Mouse (Mus musculus): ENCODE results near the gene Dlg1. TPM values are rescaled to one million over a fixed set of nuclear protein-coding genes. Genes with fewer than 3 reads are reported as not detected.

The Dlg1 gene
- total RNA-seq, 1 experiment = 70.3 TPM

- H3K36me3 ChIP-seq (ENCODE audit: control insufficient read depth, insufficient read depth, low read length, poor library complexity, severe bottlenecking) = no peaks in the 10 kb centered on the region
- H3K9me3 ChIP-seq (ENCODE audit: control insufficient read depth, insufficient read depth, low read depth, low read length) = no peaks in the 10 kb centered on the region
- in situ Hi-C loops (cut with MboI; ENCODE audit: low sequenced_read_pairs in 2 of 2, unreplicated experiment in 2 of 2) = no loop called here
- no peak for TF ChIP-seq ZNF384 (IDR thresholded peaks at IDR 0.05; ENCODE audit: low read depth, low read length)
- TF ChIP-seq HCFC1 (IDR thresholded peaks at IDR 0.05; ENCODE audit: borderline replicate concordance, insufficient read depth, low read length) = no peak
- TF ChIP-seq MAFK (IDR thresholded peaks at IDR 0.05; ENCODE audit: insufficient read depth, low read depth, low read length) = no peak
- TF ChIP-seq ZC3H11A (IDR thresholded peaks at IDR 0.05; ENCODE audit: borderline replicate concordance, low read depth, low read length) = no peak
- no peak for TF ChIP-seq CHD2 (IDR thresholded peaks at IDR 0.05; ENCODE audit: low read depth, low read length)
- no peak for DNase-seq (ENCODE audit: low read depth, low spot score)
- no peak overlapping the region for H3K9ac ChIP-seq (ENCODE audit: insufficient read depth, low read depth, low read length, poor library complexity, severe bottlenecking)
- no peaks in the 10 kb centered on the region for H3K4me1 ChIP-seq (ENCODE audit: control insufficient read depth in 2 of 2, insufficient read depth in 2 of 2, low read length in 2 of 2, poor library complexity in 1 of 2)
- H3K27ac ChIP-seq (ENCODE audit: insufficient read depth, low read depth, low read length, poor library complexity, severe bottlenecking) = no peak overlapping the region
- H3K4me3 ChIP-seq (ENCODE audit: insufficient read depth in 1 of 2, low read depth in 1 of 2, low read length in 2 of 2, poor library complexity in 1 of 2, severe bottlenecking in 1 of 2) = no peak overlapping the region
Measured at GRCm38 (mm10) chr16:31639946-31640345, 23.3 kb upstream of the Dlg1 start.

GRCm38 (mm10) chr16:31641776-31642175, 21.5 kb upstream of the Dlg1 start:
- Histone ChIP-seq H3K36me3 (ENCODE audit: control insufficient read depth, insufficient read depth, low read length, poor library complexity, severe bottlenecking) (no peaks in the 10 kb centered on the region), H3K9ac (ENCODE audit: insufficient read depth, low read depth, low read length, poor library complexity, severe bottlenecking) (no peak overlapping the region), H3K27ac (ENCODE audit: insufficient read depth, low read depth, low read length, poor library complexity, severe bottlenecking) (no peak overlapping the region), H3K4me1 (ENCODE audit: control insufficient read depth in 2 of 2, insufficient read depth in 2 of 2, low read length in 2 of 2, poor library complexity in 1 of 2) (no peaks in the 10 kb centered on the region), H3K9me3 (ENCODE audit: control insufficient read depth, insufficient read depth, low read depth, low read length) (no peaks in the 10 kb centered on the region), H3K4me3 (ENCODE audit: insufficient read depth in 1 of 2, low read depth in 1 of 2, low read length in 2 of 2, poor library complexity in 1 of 2, severe bottlenecking in 1 of 2) (no peak overlapping the region)
- no peak for TF ChIP-seq ZNF384 (IDR thresholded peaks at IDR 0.05; ENCODE audit: low read depth, low read length)
- no peak for TF ChIP-seq MAFK (IDR thresholded peaks at IDR 0.05; ENCODE audit: insufficient read depth, low read depth, low read length)
- TF ChIP-seq CHD2 (IDR thresholded peaks at IDR 0.05; ENCODE audit: low read depth, low read length) = no peak
- no peak for TF ChIP-seq ZC3H11A (IDR thresholded peaks at IDR 0.05; ENCODE audit: borderline replicate concordance, low read depth, low read length)
- TF ChIP-seq HCFC1 (IDR thresholded peaks at IDR 0.05; ENCODE audit: borderline replicate concordance, insufficient read depth, low read length) = no peak
- in situ Hi-C loops (cut with MboI; ENCODE audit: low sequenced_read_pairs in 2 of 2, unreplicated experiment in 2 of 2) = no loop called here
- DNase-seq (ENCODE audit: low read depth, low spot score) = no peak

GRCm38 (mm10) chr16:31647221-31647620, 16.0 kb upstream of the Dlg1 start:
- Histone ChIP-seq H3K4me3 (ENCODE audit: insufficient read depth in 1 of 2, low read depth in 1 of 2, low read length in 2 of 2, poor library complexity in 1 of 2, severe bottlenecking in 1 of 2) (no peak overlapping the region), H3K27ac (ENCODE audit: insufficient read depth, low read depth, low read length, poor library complexity, severe bottlenecking) (no peak overlapping the region), H3K4me1 (ENCODE audit: control insufficient read depth in 2 of 2, insufficient read depth in 2 of 2, low read length in 2 of 2, poor library complexity in 1 of 2) (no peaks in the 10 kb centered on the region), H3K36me3 (ENCODE audit: control insufficient read depth, insufficient read depth, low read length, poor library complexity, severe bottlenecking) (no peaks in the 10 kb centered on the region), H3K9ac (ENCODE audit: insufficient read depth, low read depth, low read length, poor library complexity, severe bottlenecking) (no peak overlapping the region), H3K9me3 (ENCODE audit: control insufficient read depth, insufficient read depth, low read depth, low read length) (no peaks in the 10 kb centered on the region)
- in situ Hi-C loops (cut with MboI; ENCODE audit: low sequenced_read_pairs in 2 of 2, unreplicated experiment in 2 of 2) = no loop called here
- DNase-seq (ENCODE audit: low read depth, low spot score) = no peak
- no peak for TF ChIP-seq MAFK (IDR thresholded peaks at IDR 0.05; ENCODE audit: insufficient read depth, low read depth, low read length)
- no peak for TF ChIP-seq ZC3H11A (IDR thresholded peaks at IDR 0.05; ENCODE audit: borderline replicate concordance, low read depth, low read length)
- TF ChIP-seq CHD2 (IDR thresholded peaks at IDR 0.05; ENCODE audit: low read depth, low read length) = no peak
- TF ChIP-seq HCFC1 (IDR thresholded peaks at IDR 0.05; ENCODE audit: borderline replicate concordance, insufficient read depth, low read length) = no peak
- no peak for TF ChIP-seq ZNF384 (IDR thresholded peaks at IDR 0.05; ENCODE audit: low read depth, low read length)

GRCm38 (mm10) chr16:31650788-31651187, 12.5 kb upstream of the Dlg1 start:
- no peak overlapping the region for H3K4me3 ChIP-seq (ENCODE audit: insufficient read depth in 1 of 2, low read depth in 1 of 2, low read length in 2 of 2, poor library complexity in 1 of 2, severe bottlenecking in 1 of 2)
- TF ChIP-seq ZC3H11A (IDR thresholded peaks at IDR 0.05; ENCODE audit: borderline replicate concordance, low read depth, low read length) (no peak), ZNF384 (IDR thresholded peaks at IDR 0.05; ENCODE audit: low read depth, low read length) (no peak), MAFK (IDR thresholded peaks at IDR 0.05; ENCODE audit: insufficient read depth, low read depth, low read length) (no peak), CHD2 (IDR thresholded peaks at IDR 0.05; ENCODE audit: low read depth, low read length) (no peak), HCFC1 (IDR thresholded peaks at IDR 0.05; ENCODE audit: borderline replicate concordance, insufficient read depth, low read length) (no peak)

GRCm38 (mm10) chr16:31651541-31651940, 11.7 kb upstream of the Dlg1 start:
- Histone ChIP-seq H3K4me1 (ENCODE audit: control insufficient read depth in 2 of 2, insufficient read depth in 2 of 2, low read length in 2 of 2, poor library complexity in 1 of 2) (no peaks in the 10 kb centered on the region), H3K36me3 (ENCODE audit: control insufficient read depth, insufficient read depth, low read length, poor library complexity, severe bottlenecking) (no peaks in the 10 kb centered on the region), H3K9ac (ENCODE audit: insufficient read depth, low read depth, low read length, poor library complexity, severe bottlenecking) (no peak overlapping the region), H3K27ac (ENCODE audit: insufficient read depth, low read depth, low read length, poor library complexity, severe bottlenecking) (no peak overlapping the region), H3K9me3 (ENCODE audit: control insufficient read depth, insufficient read depth, low read depth, low read length) (no peaks in the 10 kb centered on the region), H3K4me3 (ENCODE audit: insufficient read depth in 1 of 2, low read depth in 1 of 2, low read length in 2 of 2, poor library complexity in 1 of 2, severe bottlenecking in 1 of 2) (no peak overlapping the region)
- in situ Hi-C loops (cut with MboI; ENCODE audit: low sequenced_read_pairs in 2 of 2, unreplicated experiment in 2 of 2) = no loop called here
- TF ChIP-seq CHD2 (IDR thresholded peaks at IDR 0.05; ENCODE audit: low read depth, low read length) (no peak), MAFK (IDR thresholded peaks at IDR 0.05; ENCODE audit: insufficient read depth, low read depth, low read length) (no peak), ZC3H11A (IDR thresholded peaks at IDR 0.05; ENCODE audit: borderline replicate concordance, low read depth, low read length) (no peak), HCFC1 (IDR thresholded peaks at IDR 0.05; ENCODE audit: borderline replicate concordance, insufficient read depth, low read length) (no peak), ZNF384 (IDR thresholded peaks at IDR 0.05; ENCODE audit: low read depth, low read length) (no peak)
- DNase-seq (ENCODE audit: low read depth, low spot score) = no peak

More at GRCm38 (mm10) chr16:31650788-31651187, 12.5 kb upstream of the Dlg1 start:
- in situ Hi-C loops (cut with MboI; ENCODE audit: low sequenced_read_pairs in 2 of 2, unreplicated experiment in 2 of 2) = no loop called here
- no peaks in the 10 kb centered on the region for H3K4me1 ChIP-seq (ENCODE audit: control insufficient read depth in 2 of 2, insufficient read depth in 2 of 2, low read length in 2 of 2, poor library complexity in 1 of 2)
- no peak overlapping the region for H3K27ac ChIP-seq (ENCODE audit: insufficient read depth, low read depth, low read length, poor library complexity, severe bottlenecking)
- H3K9ac ChIP-seq (ENCODE audit: insufficient read depth, low read depth, low read length, poor library complexity, severe bottlenecking) = no peak overlapping the region
- no peaks in the 10 kb centered on the region for H3K36me3 ChIP-seq (ENCODE audit: control insufficient read depth, insufficient read depth, low read length, poor library complexity, severe bottlenecking)
- H3K9me3 ChIP-seq (ENCODE audit: control insufficient read depth, insufficient read depth, low read depth, low read length) = no peaks in the 10 kb centered on the region
- DNase-seq (ENCODE audit: low read depth, low spot score) = no peak

Data from ES-E14 (cell line).